Mouse (Mus musculus) erythroblast, embryonic 14.5 days (primary cell): ENCODE results near the gene Arid4b.

Experiments used
- GATA1 ChIP-seq: IDR thresholded peaks from 2 replicates; pipeline ENCODE4 v1.6.1; 2012; ENCODE audit warnings: low read length, inconsistent platforms, mixed read lengths
- TAL1 ChIP-seq: IDR thresholded peaks from 3 replicates; pipeline ENCODE4 v1.6.1; 2012; ENCODE audit warnings: low read length, inconsistent platforms, mixed read lengths

DNA sequence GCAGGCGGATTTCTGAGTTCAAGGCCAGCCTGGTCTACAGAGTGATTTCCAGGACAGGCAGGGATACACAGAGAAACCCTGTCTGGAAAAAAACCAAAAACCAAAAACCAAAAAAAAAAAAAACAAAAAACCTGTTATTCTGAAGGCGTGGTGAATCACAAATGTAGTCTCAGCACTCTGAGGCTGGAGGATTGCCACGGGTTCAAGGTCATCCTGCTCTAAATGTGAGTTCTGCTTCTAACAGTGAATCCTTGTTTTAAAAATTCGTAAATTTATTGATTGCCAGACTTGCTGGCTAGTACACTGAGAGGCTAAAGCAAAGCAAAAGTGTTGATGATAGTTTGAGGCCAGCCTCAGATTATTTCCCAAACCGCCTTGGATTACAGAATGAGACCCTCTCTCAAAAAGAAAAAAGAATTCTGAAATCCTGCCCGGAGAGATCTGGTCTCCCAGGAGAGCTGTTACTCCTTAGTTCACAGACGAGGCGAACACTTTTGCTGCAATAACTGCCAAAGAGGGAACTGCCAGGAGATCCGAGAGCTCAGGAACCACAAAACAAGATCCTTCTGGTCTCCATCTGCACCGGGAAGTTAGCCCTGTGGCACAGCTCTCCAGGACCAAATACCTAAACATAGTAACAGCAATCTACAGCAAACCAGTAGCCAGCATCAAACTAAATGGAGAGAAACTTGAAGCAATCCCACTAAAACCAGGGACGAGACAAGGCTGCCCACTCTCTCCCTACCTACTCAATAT is 27.0 kb upstream of the Arid4b start:
- no peak for TF ChIP-seq TAL1
- TF ChIP-seq GATA1: no peak
